Mouse (Mus musculus) lung, embryonic 16.5 days (tissue): ENCODE data around the gene Per1. TPM values are rescaled to one million over a fixed set of nuclear protein-coding genes. Genes with fewer than 3 reads are reported as not detected.
A peak's percentile ranks its signal among the peaks of the same experiment; 100 is the strongest.

Experiments used
- ATAC-seq: fragments of 200-750 bp; cut with Nextera tagmentation; 2 replicates; pipeline ENCODE4 v1.8.0; 2017; ENCODE audit warnings: low read depth, mild to moderate bottlenecking, moderate library complexity
- H3K27ac ChIP-seq: fragments of 300-500 bp; sonication (generic); 2 replicates; pipeline ENCODE4 v1.5.1; 2014; ENCODE audit warnings: mild to moderate bottlenecking, control low read depth, low read length
- H3K27me3 ChIP-seq: fragments of 300-500 bp; sonication (generic); 2 replicates; pipeline ENCODE4 v1.6.1; 2014; ENCODE audit warnings: low read depth, low read length, mixed read lengths; ENCODE audit not compliant: control insufficient read depth, insufficient read depth
- H3K36me3 ChIP-seq: fragments of 300-500 bp; sonication (generic); 2 replicates; pipeline ENCODE4 v1.6.1; 2014; ENCODE audit warnings: low read length; ENCODE audit not compliant: control insufficient read depth, insufficient read depth
- H3K4me1 ChIP-seq: fragments of 300-500 bp; sonication (generic); replicated peaks from 2 replicates; pipeline ENCODE4 v1.6.1; 2014; ENCODE audit warnings: low read length, mixed read lengths; ENCODE audit not compliant: control insufficient read depth, insufficient read depth
- H3K4me2 ChIP-seq: fragments of 300-500 bp; sonication (generic); 2 replicates; pipeline ENCODE4 v1.6.1; 2014; ENCODE audit warnings: low read depth, low read length, control low read depth
- H3K4me3 ChIP-seq: fragments of 300-500 bp; sonication (generic); 2 replicates; pipeline ENCODE4 v1.5.1; 2014; ENCODE audit warnings: mild to moderate bottlenecking, low read length, control low read depth
- H3K9ac ChIP-seq: fragments of 300-500 bp; sonication (generic); 2 replicates; pipeline ENCODE4 v1.6.1; 2014; ENCODE audit warnings: low read length, control low read depth
- H3K9me3 ChIP-seq: fragments of 300-500 bp; sonication (generic); 2 replicates; pipeline ENCODE4 v1.6.1; 2016; ENCODE audit warnings: low read length; ENCODE audit not compliant: control insufficient read depth
- WGBS: fragments of 180-500 bp; shearing (Covaris S2); extraction: QIAGEN DNeasy Blood & Tissue Kit; methylation state at CpG from one replicate; pipeline ENCODE4 v1.1.7; 2014; 5-methylcytosine and 5-hydroxymethylcytosine counted together
- polyA plus RNA-seq: library from polyadenylated mRNA; unstranded; fragments of >200 nt; fragmentation: Nextera tagmentation; extraction: Ambion mirVana; gene quantifications from 2 replicates; pipeline ENCODE4 v1.2.1, GENCODE M21; 2015

Gene Per1
- polyA plus RNA-seq, 1 experiment from 2014 or later, result 32.4 TPM

DNA sequence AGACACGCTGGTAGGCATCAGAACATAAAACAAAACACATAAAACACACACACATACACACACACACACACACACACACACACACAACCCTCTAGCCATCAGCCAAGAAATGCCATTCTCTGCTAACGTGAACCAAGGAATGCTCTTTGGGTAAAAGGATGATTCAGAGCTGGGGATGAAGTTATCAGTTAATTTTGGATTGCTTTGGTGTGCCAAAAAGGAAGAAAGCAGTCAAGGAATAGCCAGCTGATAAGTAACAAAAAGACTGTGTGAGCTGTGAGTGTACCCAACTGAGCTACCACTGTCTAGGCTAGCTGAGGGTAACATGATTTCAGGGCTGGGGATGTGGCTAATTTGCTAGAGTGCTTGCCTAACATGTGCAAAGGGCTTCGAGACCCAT lies 19.0 kb downstream of the Per1 start:
- WGBS, result 58% methylated on average over 3 of the region's 3 CpGs
- Histone ChIP-seq H3K4me2 (no peak overlapping the region), H3K4me1 (peaks cover 16% of the 10 kb centered on the region; the same call in 1 of the 2 replicates), H3K9me3 (no peaks in the 10 kb centered on the region), H3K27ac (no peak overlapping the region), H3K27me3 (no peaks in the 10 kb centered on the region), H3K36me3 (peaks cover 6% of the 10 kb centered on the region), H3K9ac (no peak overlapping the region), H3K4me3 (no peak overlapping the region)
- ATAC-seq, result no peak

DNA sequence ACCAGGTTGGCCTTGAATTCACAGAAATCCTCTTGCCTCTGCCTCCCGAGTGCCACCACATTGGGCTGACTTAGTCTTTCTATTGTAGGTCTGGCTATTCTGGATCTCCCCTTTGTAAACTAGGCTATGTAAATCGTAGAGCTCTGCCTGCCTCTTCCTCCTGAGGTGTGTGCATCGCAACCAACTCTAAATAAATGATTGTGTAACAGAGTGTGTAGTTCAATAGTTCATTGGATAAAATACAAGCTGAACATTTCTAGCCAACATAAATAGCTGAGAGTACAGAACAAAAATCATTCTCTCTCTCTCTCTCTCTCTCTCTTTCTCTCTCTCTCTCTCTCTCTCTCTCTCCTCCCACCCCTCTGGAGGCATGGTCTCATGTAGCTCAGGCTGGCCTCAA lies 19.6 kb downstream of the Per1 start:
- Histone ChIP-seq H3K27me3 (no peaks in the 10 kb centered on the region), H3K9me3 (no peaks in the 10 kb centered on the region), H3K4me2 (no peak overlapping the region), H3K4me1 (peaks cover 17% of the 10 kb centered on the region), H3K9ac (no peak overlapping the region), H3K36me3 (peaks cover under 1% of the 10 kb centered on the region; the same call in 1 of the 2 replicates), H3K4me3 (no peak overlapping the region), H3K27ac (no peak overlapping the region)
- 74% methylated on average over 3 of the region's 3 CpGs for WGBS
- no peak for ATAC-seq

DNA sequence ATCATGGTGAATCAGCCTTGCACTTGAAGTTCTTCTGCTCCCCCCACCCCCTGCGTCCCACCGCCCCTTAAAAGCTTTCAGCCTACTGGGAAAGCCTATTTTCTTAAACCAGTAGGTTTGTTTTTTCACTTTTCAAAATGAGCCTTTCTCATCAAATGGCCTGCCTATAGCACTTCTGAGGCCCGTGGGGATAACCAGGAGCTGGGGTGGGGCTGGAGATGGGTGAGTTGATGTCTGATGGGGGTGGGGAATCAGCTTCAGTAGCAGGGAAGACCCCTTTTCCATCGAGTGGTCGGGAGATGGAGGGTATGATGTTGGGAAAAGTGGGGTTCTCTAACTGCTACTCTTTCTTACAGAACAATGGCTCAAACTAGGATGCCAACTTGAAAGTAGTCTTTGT lies 21.8 kb downstream of the Per1 start:
- H3K36me3 ChIP-seq, result no peaks in the 10 kb centered on the region
- no peak overlapping the region for H3K27ac ChIP-seq
- peak overlapping the region; percentile 92; the same call in 1 of the 2 replicates for H3K4me2 ChIP-seq
- no peaks in the 10 kb centered on the region for H3K9me3 ChIP-seq
- peaks cover 23% of the 10 kb centered on the region for H3K4me1 ChIP-seq
- H3K9ac ChIP-seq, result no peak overlapping the region
- H3K27me3 ChIP-seq, result no peaks in the 10 kb centered on the region
- ATAC-seq, result no peak
- 50% methylated on average over 5 of the region's 5 CpGs for WGBS
- H3K4me3 ChIP-seq, result no peak overlapping the region

DNA sequence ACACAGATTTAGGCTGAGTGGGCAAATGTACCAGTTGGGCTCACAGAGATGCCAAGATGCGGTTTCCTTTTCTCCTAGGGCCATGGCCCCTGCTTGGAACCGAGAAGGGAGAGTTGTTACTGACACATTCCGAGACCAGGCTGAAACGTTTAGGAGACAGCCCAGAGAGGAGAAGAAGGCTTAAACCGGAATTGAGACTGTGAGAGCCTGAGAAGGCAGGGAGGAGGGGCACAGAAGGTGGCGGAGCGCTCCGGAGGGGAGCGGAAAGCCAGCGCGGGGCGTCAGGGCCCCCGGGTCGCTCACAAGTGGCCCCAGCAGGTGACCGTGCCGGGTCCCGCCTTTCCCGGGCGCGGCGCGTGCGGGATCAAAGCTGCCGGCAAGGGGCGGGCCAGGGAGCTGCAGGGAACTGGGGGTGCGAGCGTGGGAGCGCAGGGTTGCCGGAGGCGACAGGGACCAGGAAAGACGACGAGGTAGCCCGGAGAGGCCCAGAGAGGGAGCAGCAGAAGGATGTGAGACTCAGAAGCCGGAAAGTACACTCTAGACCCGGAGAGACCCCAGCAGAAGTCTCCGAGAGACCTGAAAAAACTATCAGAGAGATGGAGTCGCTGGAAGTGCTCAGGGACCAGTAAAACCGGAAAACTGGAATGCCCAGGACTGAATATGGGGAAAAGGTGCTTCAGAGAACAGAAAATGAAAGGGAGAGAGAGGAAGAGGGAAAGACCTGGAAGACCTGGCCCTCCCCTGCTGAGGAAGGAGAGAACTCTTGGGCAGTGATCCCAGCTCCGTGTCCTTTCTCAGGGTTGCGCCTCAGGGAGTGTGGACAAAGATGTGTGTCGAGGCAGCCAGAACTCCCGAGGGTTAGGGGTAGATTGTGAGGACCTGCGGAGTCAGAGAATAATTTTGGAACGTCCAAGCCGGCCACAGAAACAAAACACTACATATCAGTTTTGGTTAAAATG lies 23.0 kb downstream of the Per1 start:
- Histone ChIP-seq H3K9me3 (no peaks in the 10 kb centered on the region), H3K4me3 (peak overlapping the region; percentile 83), H3K27me3 (no peaks in the 10 kb centered on the region), H3K4me1 (peaks cover 23% of the 10 kb centered on the region), H3K4me2 (peak overlapping the region; percentile 92), H3K9ac (peak overlapping the region; percentile 81), H3K27ac (peak overlapping the region; percentile 90), H3K36me3 (no peaks in the 10 kb centered on the region)
- ATAC-seq, result peak; percentile 6; the same call in 1 of the 2 replicates
- under 1% methylated on average over 45 of the region's 45 CpGs for WGBS

DNA sequence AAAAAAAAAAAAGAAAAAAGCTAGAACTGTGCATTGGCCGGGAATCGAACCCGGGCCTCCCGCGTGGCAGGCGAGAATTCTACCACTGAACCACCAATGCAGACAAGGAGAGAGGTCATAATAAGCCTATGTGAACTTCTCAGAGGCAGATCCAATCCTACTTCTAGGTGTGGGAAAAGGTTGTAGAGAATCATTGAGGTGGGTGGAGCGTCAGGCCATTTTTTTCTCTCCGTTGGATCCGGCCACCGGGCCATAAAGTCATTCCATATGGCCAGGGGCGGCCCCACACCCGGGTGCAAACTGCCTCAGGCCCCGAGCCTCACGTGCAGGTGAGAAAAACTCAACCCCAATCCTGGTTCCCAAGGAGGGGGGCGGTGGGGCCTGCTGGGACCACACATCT lies 23.7 kb downstream of the Per1 start:
- no peak for ATAC-seq
- Histone ChIP-seq H3K9me3 (no peaks in the 10 kb centered on the region), H3K4me2 (peak overlapping the region; percentile 92), H3K27me3 (no peaks in the 10 kb centered on the region), H3K27ac (no peak overlapping the region; the same call in 1 of the 2 replicates), H3K36me3 (no peaks in the 10 kb centered on the region), H3K4me1 (peaks cover 25% of the 10 kb centered on the region), H3K9ac (0 out of 2 replicates have a peak overlapping the region, but pooled peaks have one; percentile 5), H3K4me3 (peak overlapping the region; percentile 83)
- 2% methylated on average over 15 of the region's 15 CpGs for WGBS

DNA sequence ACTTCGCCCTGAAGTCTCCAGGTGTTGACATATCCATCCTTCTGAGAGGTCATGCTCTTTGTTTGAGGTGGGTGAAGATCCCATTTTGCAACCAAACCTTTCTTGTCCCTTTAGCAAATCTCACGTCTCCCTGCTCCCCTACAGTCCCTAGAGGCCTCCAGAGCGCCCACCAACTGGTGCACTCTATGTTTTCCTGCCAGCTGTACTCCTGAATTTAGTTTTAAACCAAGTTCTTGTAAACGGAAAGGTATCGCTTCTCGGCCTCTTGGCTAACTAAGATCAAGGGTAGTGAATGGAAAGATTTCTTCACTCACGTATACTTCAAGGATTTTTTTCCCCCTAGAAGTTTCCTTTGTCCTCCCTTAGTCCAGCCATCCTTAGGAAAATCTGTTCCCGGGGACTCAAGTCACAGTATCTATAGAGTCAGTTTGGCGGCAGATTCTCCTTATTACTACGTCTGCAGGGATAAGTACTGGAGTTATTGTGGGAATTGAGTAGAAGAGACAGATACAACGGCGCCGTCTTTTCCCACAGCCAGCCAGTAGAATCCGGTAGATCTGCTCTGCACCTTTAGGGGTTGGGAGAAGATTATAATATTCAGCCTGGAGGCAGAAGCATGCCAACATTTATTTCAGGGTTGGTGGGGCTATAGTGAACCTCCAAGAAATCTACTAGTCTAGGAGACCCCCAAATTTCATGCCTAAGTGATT lies 24.6 kb downstream of the Per1 start:
- Histone ChIP-seq H3K9me3 (no peaks in the 10 kb centered on the region), H3K4me1 (peaks cover 25% of the 10 kb centered on the region), H3K27ac (no peak overlapping the region), H3K27me3 (no peaks in the 10 kb centered on the region), H3K9ac (no peak overlapping the region), H3K4me3 (peak overlapping the region; percentile 68), H3K4me2 (peak overlapping the region; percentile 95), H3K36me3 (no peaks in the 10 kb centered on the region)
- no peak for ATAC-seq
- WGBS, result 37% methylated on average over 14 of the region's 14 CpGs

DNA sequence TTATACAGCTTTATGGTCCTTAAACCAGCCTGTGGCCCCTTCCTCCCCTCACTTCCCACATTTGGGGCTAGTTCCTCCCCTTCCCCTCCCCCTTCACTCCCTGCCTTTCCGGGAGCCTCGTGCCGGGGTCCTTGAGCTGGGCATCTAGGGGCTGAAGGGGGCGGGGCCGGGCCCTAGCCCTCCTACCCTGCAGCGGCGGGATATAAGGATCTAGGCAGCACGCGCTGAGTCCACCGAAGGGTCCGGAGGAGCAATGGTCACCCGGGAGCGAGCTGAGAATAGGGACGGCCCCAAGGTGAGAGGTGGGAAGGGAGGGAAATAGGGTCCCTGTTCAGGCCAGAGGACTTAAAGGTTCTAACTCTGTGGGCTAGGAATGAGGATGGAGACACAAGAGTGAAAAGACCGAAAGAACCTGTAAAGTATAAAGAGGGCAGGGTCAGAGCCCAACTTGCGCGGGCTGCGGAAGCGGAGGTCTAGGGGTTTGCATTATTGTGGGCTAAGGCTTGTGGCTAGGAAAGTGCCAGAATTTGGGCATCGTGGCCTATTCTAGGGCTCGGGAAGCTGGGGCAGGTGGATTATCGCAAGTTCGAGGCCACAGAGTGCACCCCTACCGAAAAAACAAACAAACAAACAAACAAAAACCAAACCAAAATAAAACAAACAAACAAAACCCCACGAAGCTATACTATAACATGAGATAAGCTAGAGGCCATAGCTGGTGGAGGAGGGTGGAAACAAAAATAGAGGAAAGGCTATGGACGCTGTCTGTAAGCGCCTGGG lies 25.4 kb downstream of the Per1 start, which contains the start of gene Hes7:
Hes7 (plus strand) TSS at position 184 of the 780 bp plus-strand sequence.
- no peak for ATAC-seq
- Histone ChIP-seq H3K27me3 (no peaks in the 10 kb centered on the region), H3K36me3 (no peaks in the 10 kb centered on the region), H3K4me2 (peak within 1 kb of the TSS; percentile 95), H3K4me1 (peaks cover 25% of the 10 kb centered on the region), H3K27ac (no peak within 1 kb of the TSS), H3K4me3 (peak within 1 kb of the TSS; percentile 68), H3K9ac (peak within 1 kb of the TSS; percentile 81), H3K9me3 (no peaks in the 10 kb centered on the region)
- 2% methylated on average over 27 of the region's 27 CpGs for WGBS

DNA sequence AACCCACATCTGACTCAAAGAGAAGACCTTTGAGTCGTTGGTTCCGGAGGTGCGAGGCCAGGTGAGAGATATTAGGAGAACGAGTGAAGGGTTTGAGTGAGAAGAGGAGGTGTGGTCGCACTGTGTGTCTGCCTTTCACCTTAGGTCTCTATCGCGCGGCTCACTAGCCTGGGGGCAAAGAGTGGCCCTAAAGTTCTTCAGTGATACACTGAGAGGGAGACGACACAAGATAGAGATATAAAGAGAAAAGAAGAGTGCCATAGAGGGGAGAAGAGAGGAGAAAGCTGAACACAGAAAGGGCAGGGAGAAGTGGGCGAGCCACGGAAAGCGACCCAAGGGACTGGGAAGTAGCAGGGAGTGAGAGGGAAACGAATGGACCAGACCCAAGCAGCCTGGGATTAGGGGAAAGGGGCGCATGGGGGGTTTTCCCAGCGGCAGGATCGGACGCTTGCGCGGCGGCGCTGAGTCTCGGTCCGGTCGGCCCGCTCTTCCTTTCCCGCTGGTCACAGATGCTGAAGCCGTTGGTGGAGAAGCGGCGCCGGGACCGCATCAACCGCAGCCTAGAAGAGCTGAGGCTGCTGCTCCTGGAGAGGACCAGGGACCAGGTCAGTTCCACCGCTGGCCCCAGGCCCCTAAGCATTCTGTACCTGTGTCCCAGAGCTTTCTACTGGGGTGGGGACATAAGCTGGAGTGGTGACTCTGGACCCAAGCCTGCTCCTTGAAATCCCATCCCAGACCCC lies 26.2 kb downstream of the Per1 start:
- ATAC-seq, result no peak
- Histone ChIP-seq H3K4me1 (peaks cover 29% of the 10 kb centered on the region), H3K4me3 (peak overlapping the region; percentile 68), H3K9me3 (no peaks in the 10 kb centered on the region), H3K9ac (peak overlapping the region; percentile 81), H3K27me3 (no peaks in the 10 kb centered on the region), H3K4me2 (peak overlapping the region; percentile 95), H3K27ac (peak overlapping the region; percentile 96; the same call in 1 of the 2 replicates), H3K36me3 (no peaks in the 10 kb centered on the region)
- WGBS, result under 1% methylated on average over 31 of the region's 33 CpGs
